Mouse (Mus musculus): ENCODE data around the gene Nhlrc4. TPM values are rescaled to one million over a fixed set of nuclear protein-coding genes. Genes with fewer than 3 reads are reported as not detected.

The Nhlrc4 gene
- polyA plus RNA-seq, 1 experiment, result not detected

- Histone ChIP-seq H3K4me3 (ENCODE audit: insufficient read depth, low read depth, low read length) (no peak overlapping the region), H3K27ac (ENCODE audit: insufficient read depth, low read depth, low read length) (no peak overlapping the region), H3K4me1 (ENCODE audit: control insufficient read depth, insufficient read depth, low read length) (peaks cover 4% of the 10 kb centered on the region)
- TF ChIP-seq POLR2A (IDR thresholded peaks at IDR 0.05; ENCODE audit: insufficient read depth, low read depth, low read length), result no peak
- no peak for TF ChIP-seq CTCF (IDR thresholded peaks at IDR 0.05; ENCODE audit: insufficient read depth, low read depth, low read length)
- WGBS, result 80% methylated on average over 9 of the region's 9 CpGs
Observed at GRCm38 (mm10) chr17:25943769-25944168, 992 bp downstream of the Nhlrc4 start.

DNA sequence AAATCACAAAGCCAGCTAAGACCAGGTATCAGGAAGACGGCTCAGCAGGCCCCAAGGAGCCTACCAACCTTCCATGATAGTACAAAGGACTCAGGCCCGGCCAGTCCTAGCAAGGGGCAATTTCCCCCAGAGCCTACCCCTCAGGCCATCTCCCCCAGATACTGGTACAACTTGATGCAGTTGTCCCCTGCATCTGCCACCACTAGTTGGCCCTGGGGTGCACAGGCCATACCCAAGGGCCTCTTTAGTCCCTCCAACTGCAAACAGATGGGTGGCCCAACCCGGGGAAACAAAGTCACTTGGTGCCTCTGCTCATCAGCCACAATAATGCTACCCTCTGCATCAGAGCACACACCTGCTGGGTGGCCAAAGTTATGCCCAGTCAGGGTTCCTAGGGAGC lies 1.5 kb downstream of the Nhlrc4 start:
- H3K4me1 ChIP-seq (ENCODE audit: control insufficient read depth, insufficient read depth, low read length), result peaks cover 4% of the 10 kb centered on the region
- H3K4me3 ChIP-seq (ENCODE audit: insufficient read depth, low read depth, low read length), result no peak overlapping the region
- no peak for TF ChIP-seq POLR2A (IDR thresholded peaks at IDR 0.05; ENCODE audit: insufficient read depth, low read depth, low read length)
- no peak overlapping the region for H3K27ac ChIP-seq (ENCODE audit: insufficient read depth, low read depth, low read length)
- 81% methylated on average over 3 of the region's 3 CpGs for WGBS

- 87% methylated on average over 2 of the region's 2 CpGs for WGBS
- no peak for TF ChIP-seq CTCF (IDR thresholded peaks at IDR 0.05; ENCODE audit: insufficient read depth, low read depth, low read length)
- no peak for TF ChIP-seq POLR2A (IDR thresholded peaks at IDR 0.05; ENCODE audit: insufficient read depth, low read depth, low read length)
- no peak overlapping the region for H3K27ac ChIP-seq (ENCODE audit: insufficient read depth, low read depth, low read length)
- no peak overlapping the region for H3K4me3 ChIP-seq (ENCODE audit: insufficient read depth, low read depth, low read length)
- peaks cover 4% of the 10 kb centered on the region for H3K4me1 ChIP-seq (ENCODE audit: control insufficient read depth, insufficient read depth, low read length)
Observed at GRCm38 (mm10) chr17:25942597-25943151, 2.1 kb downstream of the Nhlrc4 start.

DNA sequence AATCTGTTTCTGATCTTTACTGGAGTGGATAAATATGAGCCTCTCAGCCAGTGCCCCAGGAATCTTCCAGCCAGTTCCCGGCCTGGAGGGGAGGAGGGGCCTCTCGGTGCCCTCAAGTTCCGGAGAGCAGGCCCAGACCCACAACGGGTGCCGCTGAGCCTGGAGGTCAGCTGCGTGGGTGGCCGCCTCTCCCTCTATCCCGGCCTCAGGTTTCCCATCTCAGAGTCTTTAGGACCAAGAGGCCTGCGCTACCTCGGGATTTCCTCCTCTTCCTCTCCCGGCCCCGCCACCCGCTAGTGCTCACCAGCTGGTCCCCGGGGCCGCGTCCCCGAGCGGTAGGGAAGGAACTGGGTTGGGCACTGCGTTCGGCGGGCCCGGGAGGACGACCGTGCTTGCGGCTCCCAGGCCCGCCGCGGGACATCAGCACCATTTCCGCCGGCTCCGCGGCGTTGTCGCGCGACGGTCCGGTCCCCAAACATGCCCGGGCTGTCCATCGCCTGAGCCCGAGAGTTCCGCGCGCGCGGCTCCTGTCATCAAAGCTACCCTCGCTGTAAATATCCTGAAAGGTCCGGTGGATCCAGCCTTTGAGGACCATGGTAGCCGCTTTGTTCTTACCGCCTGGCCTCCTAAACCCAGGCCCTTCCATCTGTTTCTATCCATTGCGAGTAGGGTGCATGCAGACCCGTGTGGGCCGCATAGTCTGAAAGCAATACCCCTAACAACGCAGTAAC lies 3.1 kb downstream of the Nhlrc4 start:
- peak overlapping the region; percentile 22; the same call in 1 of the 2 replicates for H3K27ac ChIP-seq (ENCODE audit: insufficient read depth, low read depth, low read length)
- TF ChIP-seq CTCF (IDR thresholded peaks at IDR 0.05; ENCODE audit: insufficient read depth, low read depth, low read length) (no peak), POLR2A (IDR thresholded peaks at IDR 0.05; ENCODE audit: insufficient read depth, low read depth, low read length) (peak; percentile 61)
- 2% methylated on average over 54 of the region's 54 CpGs for whole genome bisulfite sequencing
- peaks cover 4% of the 10 kb centered on the region for H3K4me1 ChIP-seq (ENCODE audit: control insufficient read depth, insufficient read depth, low read length)
- peak overlapping the region; percentile 63 for H3K4me3 ChIP-seq (ENCODE audit: insufficient read depth, low read depth, low read length)

- 0 out of 2 replicates have a peak, but pooled peaks cover 3% of the 10 kb centered on the region for H3K4me1 ChIP-seq (ENCODE audit: control insufficient read depth, insufficient read depth, low read length)
- TF ChIP-seq CTCF (IDR thresholded peaks at IDR 0.05; ENCODE audit: insufficient read depth, low read depth, low read length) (no peak), POLR2A (IDR thresholded peaks at IDR 0.05; ENCODE audit: insufficient read depth, low read depth, low read length) (no peak)
- WGBS, result 79% methylated on average over 1 of the region's 1 CpGs
- no peak overlapping the region for H3K4me3 ChIP-seq (ENCODE audit: insufficient read depth, low read depth, low read length)
- no peak overlapping the region for H3K27ac ChIP-seq (ENCODE audit: insufficient read depth, low read depth, low read length)
Observed at GRCm38 (mm10) chr17:25934526-25934925, 10.2 kb downstream of the Nhlrc4 start.

DNA sequence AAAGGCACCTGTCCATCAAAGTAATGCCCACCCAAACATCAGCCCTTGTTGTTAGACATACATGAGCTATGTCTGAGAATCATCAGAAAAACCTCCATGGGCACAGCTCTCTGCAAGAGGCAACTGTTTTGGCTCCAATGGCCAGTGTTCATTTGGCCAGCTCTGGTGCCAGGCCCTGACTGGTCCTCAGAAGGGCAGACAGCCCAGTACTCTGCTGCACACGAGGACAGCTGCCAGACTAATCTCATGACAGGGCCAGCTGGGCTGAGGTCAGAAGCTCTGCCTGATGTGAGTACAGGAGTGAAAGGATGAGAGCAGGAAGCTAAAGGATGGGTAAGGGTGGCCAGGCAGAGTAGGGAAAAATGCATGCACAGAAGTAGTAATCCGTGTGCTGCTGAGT lies 19.4 kb downstream of the Nhlrc4 start:
- WGBS, result 53% methylated on average over 2 of the region's 2 CpGs
- TF ChIP-seq POLR2A (IDR thresholded peaks at IDR 0.05; ENCODE audit: insufficient read depth, low read depth, low read length), result no peak
- TF ChIP-seq CTCF (IDR thresholded peaks at IDR 0.05; ENCODE audit: insufficient read depth, low read depth, low read length), result no peak
- Histone ChIP-seq H3K27ac (ENCODE audit: insufficient read depth, low read depth, low read length) (no peak overlapping the region), H3K4me1 (ENCODE audit: control insufficient read depth, insufficient read depth, low read length) (no peaks in the 10 kb centered on the region), H3K4me3 (ENCODE audit: insufficient read depth, low read depth, low read length) (no peak overlapping the region)

- H3K4me1 ChIP-seq (ENCODE audit: control insufficient read depth, insufficient read depth, low read length), result peaks cover 8% of the 10 kb centered on the region
- TF ChIP-seq CTCF (IDR thresholded peaks at IDR 0.05; ENCODE audit: insufficient read depth, low read depth, low read length) (no peak), POLR2A (IDR thresholded peaks at IDR 0.05; ENCODE audit: insufficient read depth, low read depth, low read length) (no peak)
- 62% methylated on average over 5 of the region's 5 CpGs for WGBS
- no peak overlapping the region for H3K4me3 ChIP-seq (ENCODE audit: insufficient read depth, low read depth, low read length)
- no peak overlapping the region for H3K27ac ChIP-seq (ENCODE audit: insufficient read depth, low read depth, low read length)
Observed at GRCm38 (mm10) chr17:25922120-25922519, 22.6 kb downstream of the Nhlrc4 start.

GRCm38 (mm10) chr17:25919786-25920642 lies 24.7 kb downstream of the Nhlrc4 start:
- under 1% methylated on average over 40 of the region's 40 CpGs for WGBS
- peak overlapping the region; percentile 90 for H3K27ac ChIP-seq (ENCODE audit: insufficient read depth, low read depth, low read length)
- H3K4me3 ChIP-seq (ENCODE audit: insufficient read depth, low read depth, low read length), result peak overlapping the region; percentile 84
- no peak for TF ChIP-seq CTCF (IDR thresholded peaks at IDR 0.05; ENCODE audit: insufficient read depth, low read depth, low read length)
- peak; percentile 67 for TF ChIP-seq POLR2A (IDR thresholded peaks at IDR 0.05; ENCODE audit: insufficient read depth, low read depth, low read length)
- H3K4me1 ChIP-seq (ENCODE audit: control insufficient read depth, insufficient read depth, low read length), result peaks cover 8% of the 10 kb centered on the region

Measured in olfactory bulb, adult 2 months (tissue).